Mouse (Mus musculus): ENCODE data around the gene Skida1.

DNA sequence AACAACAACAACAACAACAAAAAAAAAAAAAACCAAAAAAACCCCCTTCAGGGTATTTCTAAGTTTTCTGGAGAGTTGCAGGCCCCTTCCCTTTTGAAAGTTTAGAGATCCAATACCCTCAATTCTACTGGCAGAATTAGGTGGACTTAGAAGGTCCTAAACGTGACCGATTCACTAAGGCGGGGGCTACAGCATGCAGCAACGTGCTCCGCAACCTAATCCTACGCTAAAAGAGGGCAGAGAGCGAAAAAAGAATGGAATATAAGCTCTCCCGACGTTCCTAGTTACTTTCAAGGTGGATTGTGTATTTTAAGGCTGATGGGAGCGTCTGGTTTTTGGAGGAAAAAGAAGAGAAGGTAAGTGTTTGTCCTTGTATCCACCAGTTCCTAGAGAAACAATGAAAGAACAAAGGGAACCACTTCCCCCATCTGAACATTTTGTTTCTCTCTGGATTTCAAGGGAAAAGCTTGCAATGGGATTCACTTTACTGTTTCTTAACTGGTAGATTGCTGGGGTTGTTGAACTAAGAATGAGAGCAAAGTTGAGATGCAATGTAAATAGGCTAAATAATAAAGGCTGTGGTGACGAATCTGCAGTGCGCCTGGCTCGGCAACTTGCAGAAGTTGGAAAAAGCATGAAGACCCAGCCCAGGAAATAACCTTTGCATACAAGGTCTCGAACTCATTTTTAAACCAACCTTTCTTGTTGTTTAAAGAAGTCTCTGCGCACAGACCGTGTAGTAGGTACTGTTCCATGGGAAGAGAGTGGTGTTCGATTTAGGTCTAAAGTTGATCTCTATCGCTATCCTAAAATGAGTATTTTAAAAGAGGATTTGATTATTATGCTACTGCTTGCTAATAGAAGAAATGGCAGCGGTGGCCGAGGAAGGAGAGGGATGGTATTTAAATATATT, 6.4 kb upstream of the Skida1 start, which contains the start of gene Mllt10:
- TF ChIP-seq POLR2A (IDR thresholded peaks at IDR 0.05; ENCODE audit: low read depth, low read length) (no peak; the same call in 1 of the 2 replicates), CTCF (IDR thresholded peaks at IDR 0.05; ENCODE audit: extremely low read depth, insufficient read depth, insufficient read length, insufficient replicate concordance) (no peak)

Measured in spleen, adult 2 months (tissue).